Mouse (Mus musculus) intestine, embryonic 14.5 days (tissue): ENCODE data around the gene Ggta1. TPM values are rescaled to one million over a fixed set of nuclear protein-coding genes. Genes with fewer than 3 reads are reported as not detected.
"Not testable (repeated sequence)": the region's sequence is repeated elsewhere in the genome, so short reads cannot be mapped to it uniquely, and the experiment has no call there.

Source experiments
- ATAC-seq: fragments of 200-750 bp; cut with Nextera tagmentation; replicated peaks from 2 replicates; pipeline ENCODE4 v1.8.0; 2017; ENCODE audit warnings: low read depth, moderate number of reproducible peaks, moderate TSS enrichment, moderate library complexity; ENCODE audit not compliant: low FRiP score, low TSS enrichment
- DNase-seq: peaks from one replicate; pipeline ENCODE4 v3.0.0-alpha.2; 2018; ENCODE audit warnings: low spot score
- H3K27ac ChIP-seq: fragments of 300-500 bp; sonication (generic); 2 replicates; pipeline ENCODE4 v1.5.1; 2014; ENCODE audit warnings: low read depth, mild to moderate bottlenecking, control low read depth
- H3K27me3 ChIP-seq: fragments of 300-500 bp; sonication (generic); replicated peaks from 2 replicates; pipeline ENCODE4 v1.6.1; 2014; ENCODE audit warnings: low read length, control low read depth; ENCODE audit not compliant: control insufficient read depth, insufficient read depth
- H3K36me3 ChIP-seq: fragments of 300-500 bp; sonication (generic); 2 replicates; pipeline ENCODE4 v1.6.1; 2014; ENCODE audit warnings: low read length, control low read depth; ENCODE audit not compliant: control insufficient read depth, insufficient read depth
- H3K4me1 ChIP-seq: fragments of 300-500 bp; sonication (generic); replicated peaks from 2 replicates; pipeline ENCODE4 v1.6.1; 2014; ENCODE audit warnings: low read length, control low read depth, mixed read lengths; ENCODE audit not compliant: control insufficient read depth, insufficient read depth
- H3K4me2 ChIP-seq: fragments of 300-500 bp; sonication (generic); 2 replicates; pipeline ENCODE4 v1.6.1; 2014; ENCODE audit warnings: low read length
- H3K4me3 ChIP-seq: fragments of 300-500 bp; sonication (generic); 2 replicates; pipeline ENCODE4 v1.5.1; 2014; ENCODE audit warnings: low read depth, low read length, control low read depth, mixed read lengths
- H3K9ac ChIP-seq: fragments of 300-500 bp; sonication (generic); 2 replicates; pipeline ENCODE4 v1.6.1; 2014; ENCODE audit warnings: mild to moderate bottlenecking, low read length
- H3K9me3 ChIP-seq: fragments of 300-500 bp; sonication (generic); 2 replicates; pipeline ENCODE4 v1.6.1; 2016; ENCODE audit warnings: low read length, control low read depth; ENCODE audit not compliant: control insufficient read depth
- WGBS: fragments of 180-500 bp; shearing (Covaris S2); extraction: QIAGEN DNeasy Blood & Tissue Kit; methylation state at CpG from one replicate; pipeline ENCODE4 v1.1.7; 2014; 5-methylcytosine and 5-hydroxymethylcytosine counted together
- polyA plus RNA-seq: library from polyadenylated mRNA; unstranded; fragments of >200 nt; fragmentation: Nextera tagmentation; extraction: Ambion mirVana; gene quantifications from 2 replicates; pipeline ENCODE4 v1.2.1, GENCODE M21; 2014

The Ggta1 gene
- polyA plus RNA-seq, 1 experiment from 2014 or later = 20.1 TPM

DNA sequence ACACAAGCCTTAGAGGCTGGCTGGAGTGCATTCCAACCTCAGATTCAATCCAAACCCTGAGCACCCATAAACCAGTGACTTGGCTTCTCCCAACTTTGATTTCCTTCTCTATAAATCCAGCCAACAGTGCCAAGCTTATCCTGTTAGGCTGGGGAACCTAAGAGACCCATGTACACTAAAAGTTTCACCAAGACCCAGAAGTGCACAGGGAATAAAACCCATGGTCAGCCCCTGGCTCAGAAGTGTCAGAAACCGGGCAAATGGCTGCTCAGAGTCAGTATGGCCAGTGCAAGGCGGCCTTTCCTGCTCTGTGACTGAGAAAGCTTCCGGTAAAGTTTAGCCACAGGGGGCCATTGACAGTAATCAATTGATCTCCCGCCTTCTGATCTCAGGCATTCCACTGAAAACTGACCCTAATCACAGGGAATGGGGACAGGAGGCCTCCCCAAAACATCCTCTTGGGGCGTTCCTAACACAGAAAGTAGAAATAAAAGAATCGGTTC lies 2.6 kb downstream of the Ggta1 start:
- no peak for DNase-seq
- Histone ChIP-seq H3K4me3 (peak overlapping the region; percentile 56), H3K9ac (no peak overlapping the region), H3K9me3 (no peaks in the 10 kb centered on the region), H3K4me2 (peak overlapping the region; percentile 86), H3K36me3 (no peaks in the 10 kb centered on the region), H3K27ac (no peak overlapping the region), H3K27me3 (no peaks in the 10 kb centered on the region), H3K4me1 (peaks cover 22% of the 10 kb centered on the region)
- 33% methylated on average over 6 of the region's 6 CpGs for WGBS
- ATAC-seq = no peak

DNA sequence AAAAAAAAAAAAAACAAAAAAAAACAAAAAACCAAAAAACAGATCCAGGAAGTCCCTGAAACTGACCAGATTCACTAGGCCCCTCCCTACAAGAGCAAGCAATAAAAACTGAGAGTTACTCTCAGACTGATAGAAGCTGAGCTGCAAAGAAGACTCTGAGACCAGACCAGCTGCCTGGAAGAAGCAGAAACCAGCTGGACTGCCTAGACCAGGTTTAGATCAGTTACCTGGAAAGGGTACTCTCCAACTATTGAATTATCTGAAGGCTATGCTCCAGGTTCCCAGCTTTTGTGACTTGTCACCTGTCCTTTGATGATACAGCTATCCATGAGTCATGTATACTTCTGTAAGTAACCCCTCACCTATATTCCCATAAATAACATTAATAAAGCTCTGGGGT lies 3.7 kb downstream of the Ggta1 start:
- Histone ChIP-seq H3K9ac (no peak overlapping the region), H3K4me2 (no peak overlapping the region), H3K4me1 (peaks cover 22% of the 10 kb centered on the region), H3K27ac (no peak overlapping the region), H3K9me3 (no peaks in the 10 kb centered on the region), H3K4me3 (no peak overlapping the region), H3K36me3 (no peaks in the 10 kb centered on the region), H3K27me3 (no peaks in the 10 kb centered on the region)
- DNase-seq (no peak), ATAC-seq (no peak)

DNA sequence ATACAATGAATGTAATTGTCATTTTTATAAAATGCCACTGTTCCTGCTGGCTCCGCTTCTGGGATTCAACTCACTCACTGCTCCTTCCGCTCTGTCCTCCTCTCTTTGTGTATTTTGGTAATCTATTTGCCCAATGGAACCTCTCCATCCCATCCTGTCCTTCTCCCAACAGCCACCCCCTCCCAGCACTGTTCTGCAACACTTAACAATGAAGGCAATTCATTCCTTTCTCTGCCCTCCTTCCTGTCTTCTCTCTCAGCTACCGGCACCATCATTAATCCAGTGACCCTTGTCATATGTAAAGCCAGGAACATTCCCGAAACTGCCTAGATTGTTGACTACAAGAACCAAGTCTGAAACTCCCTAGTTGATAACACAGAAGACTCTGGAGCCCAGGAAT lies 4.6 kb downstream of the Ggta1 start:
- H3K4me3 ChIP-seq = no peak overlapping the region
- H3K36me3 ChIP-seq = no peaks in the 10 kb centered on the region
- DNase-seq = no peak
- H3K4me1 ChIP-seq = peaks cover 16% of the 10 kb centered on the region
- no peaks in the 10 kb centered on the region for H3K27me3 ChIP-seq
- 63% methylated on average over 4 of the region's 4 CpGs for WGBS
- ATAC-seq = no peak
- H3K4me2 ChIP-seq = no peak overlapping the region
- H3K9ac ChIP-seq = no peak overlapping the region
- H3K27ac ChIP-seq = no peak overlapping the region; the same call in 1 of the 2 replicates
- no peaks in the 10 kb centered on the region for H3K9me3 ChIP-seq

DNA sequence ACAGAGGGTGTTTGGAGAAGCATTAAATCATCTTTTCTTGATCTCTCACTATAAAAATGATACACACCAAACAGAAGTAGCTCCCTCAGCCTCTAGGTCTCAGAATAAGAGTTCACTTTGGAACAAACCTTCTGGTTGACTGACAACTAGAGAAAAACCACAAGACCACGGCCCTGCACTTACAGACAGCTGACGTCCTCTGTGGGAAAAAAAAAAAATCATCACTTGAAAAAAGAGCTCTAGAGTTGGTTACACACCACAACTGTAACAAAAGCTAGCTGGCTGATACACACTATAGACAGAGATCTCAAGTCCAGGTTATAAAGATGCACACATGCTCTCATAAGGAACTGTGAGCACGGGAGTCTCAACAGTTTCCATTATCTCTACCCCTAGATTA lies 9.3 kb downstream of the Ggta1 start:
- no peaks in the 10 kb centered on the region for H3K9me3 ChIP-seq
- WGBS = 67% methylated on average over 3 of the region's 3 CpGs
- no peak overlapping the region for H3K9ac ChIP-seq
- H3K4me3 ChIP-seq = no peak overlapping the region
- ATAC-seq (no peak), DNase-seq (no peak)
- no peaks in the 10 kb centered on the region for H3K27me3 ChIP-seq
- no peaks in the 10 kb centered on the region for H3K36me3 ChIP-seq
- H3K4me2 ChIP-seq = no peak overlapping the region
- peaks cover 3% of the 10 kb centered on the region; the same call in 1 of the 2 replicates for H3K4me1 ChIP-seq
- H3K27ac ChIP-seq = no peak overlapping the region

DNA sequence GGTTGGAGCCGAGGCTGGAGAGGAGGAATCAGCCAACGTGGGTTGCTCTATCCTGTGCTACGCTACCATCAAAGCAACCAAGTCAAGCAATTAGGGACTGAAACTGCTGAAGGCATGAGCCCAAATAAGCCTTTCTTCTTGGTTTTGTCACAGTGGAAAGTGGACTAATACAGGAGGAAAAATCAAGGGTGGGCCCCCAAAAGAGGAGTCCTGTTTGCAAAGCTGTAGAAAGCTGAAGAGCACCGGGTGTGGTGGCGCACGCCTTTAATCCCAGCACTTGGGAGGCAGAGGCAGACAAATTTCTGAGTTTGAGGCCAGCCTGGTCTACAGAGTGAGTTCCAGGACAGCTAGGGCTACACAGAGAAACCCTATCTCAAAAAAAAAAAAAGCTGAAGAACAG lies 10.3 kb downstream of the Ggta1 start:
- ATAC-seq, H3K27ac ChIP-seq, H3K9me3 ChIP-seq, H3K4me3 ChIP-seq, H3K4me2 ChIP-seq, H3K27me3 ChIP-seq, H3K36me3 ChIP-seq, H3K9ac ChIP-seq, DNase-seq: not testable (repeated sequence)
- 91% methylated on average over 6 of the region's 6 CpGs for WGBS
- H3K4me1 ChIP-seq = peaks cover 10% of the 10 kb centered on the region; the same call in 1 of the 2 replicates

DNA sequence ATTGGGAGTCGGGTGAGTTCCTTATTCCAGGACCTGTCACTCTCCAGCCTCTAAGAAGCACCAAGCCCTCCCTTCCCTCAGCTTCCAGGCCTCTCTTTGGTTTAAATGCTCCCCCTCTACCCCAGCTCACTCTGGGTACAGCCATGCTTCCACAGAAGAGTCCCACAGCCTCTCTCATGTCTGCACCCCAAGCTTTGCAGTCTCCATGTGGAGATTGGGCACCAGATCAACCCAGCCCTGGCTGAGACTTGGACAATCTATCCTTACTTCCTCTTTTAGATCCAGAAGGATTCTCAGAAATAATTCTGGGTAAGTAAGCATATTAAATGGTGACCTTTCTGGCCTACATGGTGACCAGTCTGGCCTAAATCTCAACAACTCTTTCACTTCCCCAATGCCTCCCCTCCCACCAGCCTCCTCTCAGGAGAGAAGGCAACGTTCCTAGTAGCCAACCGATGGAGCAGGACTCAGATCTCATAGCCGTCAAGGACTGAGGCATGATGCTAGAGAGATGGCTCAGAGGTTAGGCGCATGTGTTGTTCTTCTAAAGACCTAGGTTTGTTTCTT lies 11.5 kb downstream of the Ggta1 start:
- Histone ChIP-seq H3K4me2 (no peak overlapping the region), H3K4me3 (no peak overlapping the region), H3K27me3 (no peaks in the 10 kb centered on the region), H3K9ac (no peak overlapping the region), H3K9me3 (no peaks in the 10 kb centered on the region), H3K27ac (no peak overlapping the region), H3K4me1 (peaks cover 10% of the 10 kb centered on the region; the same call in 1 of the 2 replicates), H3K36me3 (no peaks in the 10 kb centered on the region)
- WGBS = 87% methylated on average over 5 of the region's 5 CpGs
- DNase-seq (no peak), ATAC-seq (no peak)

DNA sequence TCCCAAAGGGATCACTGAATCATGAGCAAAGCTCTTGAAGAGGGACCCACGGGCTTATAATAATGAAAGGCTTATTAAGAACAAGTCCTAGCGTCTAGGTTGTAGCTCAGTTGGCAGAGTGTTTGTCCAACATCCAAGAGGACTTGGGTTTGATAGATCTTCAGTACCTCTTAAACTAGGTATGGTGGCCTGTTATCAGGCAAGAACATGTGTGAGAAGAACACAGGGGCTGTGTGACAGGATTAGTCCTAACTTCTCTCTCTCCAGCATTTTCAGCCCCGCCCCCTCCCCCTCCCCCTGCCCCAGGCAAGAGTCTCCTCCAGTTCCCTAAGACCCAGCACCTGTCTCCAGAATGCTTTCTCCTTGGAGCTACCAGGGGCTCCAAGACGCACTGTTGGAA lies 12.2 kb downstream of the Ggta1 start:
- Histone ChIP-seq H3K9ac (no peak overlapping the region), H3K27me3 (no peaks in the 10 kb centered on the region), H3K27ac (no peak overlapping the region), H3K4me2 (no peak overlapping the region), H3K9me3 (no peaks in the 10 kb centered on the region), H3K36me3 (no peaks in the 10 kb centered on the region), H3K4me1 (peaks cover 16% of the 10 kb centered on the region), H3K4me3 (no peak overlapping the region)
- 85% methylated on average over 4 of the region's 4 CpGs for WGBS
- ATAC-seq (no peak), DNase-seq (no peak)

DNA sequence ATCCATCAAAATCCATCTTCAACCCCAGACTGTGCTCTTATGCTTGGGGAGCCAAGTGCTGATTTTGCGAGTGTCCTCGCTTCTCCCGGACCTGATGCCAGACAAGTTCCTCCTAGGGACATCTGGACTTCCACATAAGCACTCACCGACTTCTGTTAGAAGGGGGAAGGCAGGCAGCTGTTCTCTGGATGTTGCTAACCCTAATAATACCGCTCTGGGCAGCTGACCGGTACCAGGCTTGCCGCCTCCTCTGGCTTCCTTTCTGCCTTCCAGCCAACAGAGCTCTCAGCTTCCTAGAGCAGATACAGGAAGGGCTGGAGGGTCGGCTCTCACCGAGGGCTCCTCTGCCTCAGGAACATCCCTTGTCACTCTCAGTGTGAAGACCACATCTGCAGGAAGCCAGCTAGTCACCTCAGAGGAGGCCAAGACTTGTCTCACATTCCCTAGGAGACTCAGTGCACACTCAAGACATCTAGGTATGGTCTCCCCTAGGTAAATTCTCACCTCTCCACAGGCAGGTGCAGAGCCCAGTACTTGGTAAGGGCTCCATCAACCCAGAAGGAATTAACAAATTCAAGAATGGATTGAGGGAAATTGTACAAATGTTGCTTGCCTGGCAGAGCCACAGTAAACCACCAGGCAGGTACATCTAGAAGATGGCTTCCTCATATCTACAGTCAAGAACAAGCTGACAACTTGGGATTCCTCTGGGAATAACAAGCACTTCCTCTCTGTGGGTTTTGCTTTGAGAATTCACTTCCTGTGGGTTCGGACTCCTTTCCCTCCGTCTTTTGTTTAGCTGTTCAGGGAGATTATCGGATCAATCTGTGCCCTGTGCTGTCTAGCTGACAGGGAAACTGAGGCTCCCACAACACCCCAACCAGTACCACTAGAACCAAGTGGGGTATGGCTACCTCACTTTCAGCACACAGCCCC lies 13.1 kb downstream of the Ggta1 start:
- Histone ChIP-seq H3K4me1 (peaks cover 25% of the 10 kb centered on the region), H3K36me3 (no peaks in the 10 kb centered on the region), H3K27ac (no peak overlapping the region), H3K9me3 (no peaks in the 10 kb centered on the region), H3K4me2 (no peak overlapping the region), H3K9ac (no peak overlapping the region), H3K4me3 (no peak overlapping the region), H3K27me3 (no peaks in the 10 kb centered on the region)
- DNase-seq (no peak), ATAC-seq (no peak)
- 69% methylated on average over 12 of the region's 12 CpGs for WGBS
